Mouse (Mus musculus) bone marrow, adult 2 months (tissue): Measurements from ENCODE around the gene 2210010C04Rik.

Experiments used
- CTCF ChIP-seq: fragments of 200-500 bp; IDR thresholded peaks from 2 replicates; pipeline ENCODE4 v1.5.1; 2011; ENCODE audit warnings: low read length, control low read depth; ENCODE audit not compliant: control insufficient read depth, insufficient read depth
- POLR2A ChIP-seq: fragments of 200-500 bp; IDR thresholded peaks from 2 replicates; pipeline ENCODE4 v1.6.1; 2011; ENCODE audit warnings: low read depth, mild to moderate bottlenecking, control low read depth, low read length, borderline replicate concordance; ENCODE audit not compliant: control insufficient read depth

GRCm38 (mm10) chr6:41019140-41019539 is 16.2 kb downstream of the 2210010C04Rik start:
- no peak for TF ChIP-seq CTCF
- TF ChIP-seq POLR2A = no peak
